Mouse (Mus musculus) hindbrain, embryonic 13.5 days (tissue): ENCODE measurements around the gene Hsd17b14. TPM values are rescaled to one million over a fixed set of nuclear protein-coding genes. Genes with fewer than 3 reads are reported as not detected.

Experiments
- ATAC-seq: fragments of 200-750 bp; cut with Nextera tagmentation; 2 replicates; pipeline ENCODE4 v1.8.0; 2017; ENCODE audit warnings: moderate TSS enrichment; ENCODE audit not compliant: low FRiP score
- H3K27ac ChIP-seq: fragments of 300-500 bp; sonication (generic); 2 replicates; pipeline ENCODE4 v1.5.1; 2015; ENCODE audit warnings: inconsistent platforms, mild to moderate bottlenecking, moderate library complexity
- H3K27me3 ChIP-seq: fragments of 300-500 bp; sonication (generic); 2 replicates; pipeline ENCODE4 v1.6.1; 2015; ENCODE audit warnings: mild to moderate bottlenecking, inconsistent platforms
- H3K36me3 ChIP-seq: fragments of 300-500 bp; sonication (generic); 2 replicates; pipeline ENCODE4 v1.6.1; 2015; ENCODE audit warnings: mild to moderate bottlenecking, inconsistent platforms
- H3K4me1 ChIP-seq: fragments of 300-500 bp; sonication (generic); replicated peaks from 2 replicates; pipeline ENCODE4 v1.6.1; 2015; ENCODE audit warnings: inconsistent platforms
- H3K4me2 ChIP-seq: fragments of 300-500 bp; sonication (generic); 2 replicates; pipeline ENCODE4 v1.6.1; 2015; ENCODE audit warnings: inconsistent platforms, mild to moderate bottlenecking, moderate library complexity
- H3K4me3 ChIP-seq: fragments of 300-500 bp; sonication (generic); 2 replicates; pipeline ENCODE4 v1.5.1; 2015; ENCODE audit warnings: mild to moderate bottlenecking, inconsistent platforms
- H3K9ac ChIP-seq: fragments of 300-500 bp; sonication (generic); 2 replicates; pipeline ENCODE4 v1.6.1; 2015; ENCODE audit warnings: mild to moderate bottlenecking, inconsistent platforms
- H3K9me3 ChIP-seq: fragments of 300-500 bp; sonication (generic); 2 replicates; pipeline ENCODE4 v1.6.1; 2016; ENCODE audit warnings: inconsistent platforms
- WGBS: fragments of 180-500 bp; shearing (Covaris S2); methylation state at CpG from one replicate; pipeline ENCODE4 v1.1.7; 2015; 5-methylcytosine and 5-hydroxymethylcytosine counted together
- polyA plus RNA-seq: library from polyadenylated mRNA; unstranded; fragments of >200 nt; fragmentation: Nextera tagmentation; extraction: Ambion mirVana; gene quantifications from 2 replicates; pipeline ENCODE4 v1.2.1, GENCODE M21; 2015

Hsd17b14 gene
- polyA plus RNA-seq, 1 experiment from 2014 or later, result 0.45 TPM

DNA sequence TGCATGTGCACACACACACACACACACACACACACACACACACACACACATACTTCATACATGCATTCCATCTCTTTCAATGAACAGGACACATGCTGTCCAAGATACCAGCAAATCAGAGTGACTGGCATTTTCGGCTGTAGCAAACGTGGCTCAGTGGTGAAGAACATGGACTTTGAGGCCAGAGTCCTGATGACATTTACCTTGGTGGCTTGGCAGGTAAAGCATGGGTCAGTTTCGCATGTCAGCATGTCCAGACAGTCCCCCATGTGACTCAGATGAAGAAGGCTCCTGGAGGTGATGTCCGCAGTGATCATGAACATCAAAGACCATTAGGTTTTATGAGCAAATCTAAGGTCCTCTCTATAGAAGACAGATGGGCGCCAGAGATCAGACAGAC, 42.3 kb downstream of the Hsd17b14 start:
- H3K4me1 ChIP-seq, result 0 out of 2 replicates have a peak, but pooled peaks cover 3% of the 10 kb centered on the region
- no peaks in the 10 kb centered on the region for H3K9me3 ChIP-seq
- no peak overlapping the region for H3K4me3 ChIP-seq
- no peak overlapping the region for H3K4me2 ChIP-seq
- no peaks in the 10 kb centered on the region for H3K27me3 ChIP-seq
- 86% methylated on average over 5 of the region's 5 CpGs for WGBS
- no peak overlapping the region for H3K27ac ChIP-seq
- no peaks in the 10 kb centered on the region for H3K36me3 ChIP-seq
- H3K9ac ChIP-seq, result no peak overlapping the region
- no peak for ATAC-seq

- WGBS, result 92% methylated on average over 6 of the region's 6 CpGs
- ATAC-seq, result no peak
- Histone ChIP-seq H3K9me3 (no peaks in the 10 kb centered on the region), H3K27me3 (no peaks in the 10 kb centered on the region), H3K36me3 (no peaks in the 10 kb centered on the region), H3K27ac (no peak overlapping the region), H3K9ac (no peak overlapping the region), H3K4me2 (no peak overlapping the region), H3K4me1 (0 out of 2 replicates have a peak, but pooled peaks cover 3% of the 10 kb centered on the region), H3K4me3 (no peak overlapping the region)
Observed at GRCm38 (mm10) chr7:45597527-45597926, 42.8 kb downstream of the Hsd17b14 start.

DNA sequence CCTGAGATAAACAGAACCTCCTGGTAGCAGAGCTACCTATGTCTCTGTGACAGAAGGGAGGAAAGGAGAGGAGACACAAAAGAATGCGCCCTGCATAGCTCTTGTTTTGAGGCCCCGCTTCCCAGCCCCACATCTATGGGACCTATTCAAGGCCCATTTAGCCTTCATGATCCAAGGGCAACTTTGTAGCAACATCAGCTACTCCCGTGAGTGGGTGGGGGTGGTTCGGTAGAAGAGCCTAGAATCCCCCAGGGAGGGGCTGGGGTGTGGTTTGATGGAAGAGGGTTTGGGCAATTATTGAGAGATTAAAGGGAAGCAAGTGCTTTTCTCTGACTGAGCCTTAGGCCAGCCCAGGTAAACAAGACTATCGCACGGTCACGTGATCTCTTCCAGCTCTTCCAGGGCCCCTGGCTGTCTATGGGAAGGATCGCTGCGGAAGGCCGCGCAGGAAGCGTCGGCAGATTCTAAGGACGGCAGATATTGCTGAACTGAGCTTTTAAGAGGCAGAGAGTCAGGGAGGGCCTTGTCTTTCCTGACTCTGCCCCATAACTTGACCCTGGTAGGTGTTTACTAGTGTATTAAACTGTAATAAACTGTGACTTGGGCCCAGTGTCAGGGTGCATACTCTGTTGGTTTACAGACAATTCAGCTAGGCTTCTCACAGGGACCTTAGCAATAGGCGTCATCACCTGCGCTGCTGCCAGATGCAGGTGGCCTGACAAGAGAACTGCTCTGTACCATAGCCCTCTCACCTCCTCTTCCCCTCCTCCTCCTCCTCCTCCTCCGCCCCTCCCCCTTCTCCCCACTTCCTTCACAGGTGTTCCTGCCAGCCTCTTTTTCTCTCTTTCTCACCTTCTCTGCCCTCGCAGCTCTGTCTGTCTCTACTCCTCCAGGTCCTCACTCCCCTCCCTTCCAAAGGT, 44.5 kb downstream of the Hsd17b14 start:
- no peak overlapping the region for H3K27ac ChIP-seq
- no peak overlapping the region for H3K9ac ChIP-seq
- H3K4me1 ChIP-seq, result 0 out of 2 replicates have a peak, but pooled peaks cover 3% of the 10 kb centered on the region
- WGBS, result 58% methylated on average over 18 of the region's 18 CpGs
- H3K27me3 ChIP-seq, result no peaks in the 10 kb centered on the region
- no peak overlapping the region for H3K4me2 ChIP-seq
- H3K4me3 ChIP-seq, result no peak overlapping the region
- no peaks in the 10 kb centered on the region for H3K36me3 ChIP-seq
- no peak for ATAC-seq
- H3K9me3 ChIP-seq, result no peaks in the 10 kb centered on the region

DNA sequence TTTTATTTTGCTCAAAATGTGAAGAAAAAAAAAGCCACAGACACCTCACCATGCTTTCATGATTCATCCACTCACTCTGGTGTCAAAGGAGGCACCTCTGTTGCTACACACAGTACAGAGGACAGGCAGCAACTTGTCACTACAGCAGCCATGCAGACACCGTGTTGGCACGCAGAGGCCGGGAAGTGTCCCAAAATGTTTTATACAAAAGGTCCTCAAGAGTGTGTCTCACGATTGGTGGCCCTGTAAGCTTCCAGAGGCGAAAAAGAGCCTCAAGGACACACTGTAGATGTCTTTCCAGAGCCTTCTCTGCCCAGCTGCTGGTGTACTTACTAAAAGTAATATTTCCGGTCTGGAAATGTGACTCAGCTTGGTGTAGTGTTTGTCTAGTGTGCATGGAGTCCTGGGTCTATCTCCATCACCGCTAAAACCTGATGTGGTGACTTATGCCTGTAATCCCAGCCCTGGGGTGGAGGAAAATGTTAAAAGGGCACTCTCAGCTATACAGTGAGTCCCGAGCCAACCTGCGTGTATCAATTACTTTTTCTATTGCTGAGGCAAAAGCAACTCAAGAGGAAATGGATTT, 51.1 kb downstream of the Hsd17b14 start:
- Histone ChIP-seq H3K9me3 (no peaks in the 10 kb centered on the region), H3K9ac (no peak overlapping the region), H3K27ac (no peak overlapping the region), H3K4me1 (no peaks in the 10 kb centered on the region), H3K27me3 (no peaks in the 10 kb centered on the region), H3K4me2 (no peak overlapping the region), H3K36me3 (no peaks in the 10 kb centered on the region), H3K4me3 (no peak overlapping the region)
- 84% methylated on average over 9 of the region's 9 CpGs for WGBS
- no peak for ATAC-seq

DNA sequence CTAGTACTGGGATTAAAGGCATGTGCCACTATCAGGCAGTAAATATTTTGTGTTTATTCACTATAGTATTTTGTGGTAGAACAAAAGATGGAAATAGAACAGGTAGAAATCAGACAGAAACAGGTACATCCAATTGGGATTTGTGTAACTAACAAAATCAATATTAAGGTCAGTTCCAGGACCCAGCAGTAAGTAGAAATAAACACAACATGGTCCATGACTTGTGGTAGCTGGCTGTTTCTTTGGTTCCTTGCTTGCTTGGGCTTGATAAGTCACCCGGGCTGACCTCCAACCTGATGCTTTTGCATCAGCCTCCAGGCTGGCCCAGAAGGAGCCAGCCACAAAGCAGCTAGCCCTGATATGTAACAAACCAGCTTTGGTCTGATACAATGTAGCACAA, 54.8 kb downstream of the Hsd17b14 start:
- H3K27ac ChIP-seq, result no peak overlapping the region
- no peaks in the 10 kb centered on the region for H3K27me3 ChIP-seq
- 77% methylated on average over 1 of the region's 1 CpGs for WGBS
- H3K4me1 ChIP-seq, result no peaks in the 10 kb centered on the region
- no peaks in the 10 kb centered on the region for H3K36me3 ChIP-seq
- H3K9ac ChIP-seq, result no peak overlapping the region
- no peak overlapping the region for H3K4me3 ChIP-seq
- no peak overlapping the region for H3K4me2 ChIP-seq
- H3K9me3 ChIP-seq, result no peaks in the 10 kb centered on the region
- no peak for ATAC-seq

- no peaks in the 10 kb centered on the region for H3K9me3 ChIP-seq
- peaks cover 10% of the 10 kb centered on the region for H3K4me1 ChIP-seq
- 24% methylated on average over 6 of the region's 6 CpGs for WGBS
- H3K36me3 ChIP-seq, result no peaks in the 10 kb centered on the region
- H3K4me2 ChIP-seq, result no peak overlapping the region
- H3K27ac ChIP-seq, result no peak overlapping the region
- H3K9ac ChIP-seq, result no peak overlapping the region
- H3K27me3 ChIP-seq, result peaks cover 51% of the 10 kb centered on the region
- no peak overlapping the region for H3K4me3 ChIP-seq
- no peak for ATAC-seq
Observed at GRCm38 (mm10) chr7:45616277-45616676, 61.6 kb downstream of the Hsd17b14 start.

DNA sequence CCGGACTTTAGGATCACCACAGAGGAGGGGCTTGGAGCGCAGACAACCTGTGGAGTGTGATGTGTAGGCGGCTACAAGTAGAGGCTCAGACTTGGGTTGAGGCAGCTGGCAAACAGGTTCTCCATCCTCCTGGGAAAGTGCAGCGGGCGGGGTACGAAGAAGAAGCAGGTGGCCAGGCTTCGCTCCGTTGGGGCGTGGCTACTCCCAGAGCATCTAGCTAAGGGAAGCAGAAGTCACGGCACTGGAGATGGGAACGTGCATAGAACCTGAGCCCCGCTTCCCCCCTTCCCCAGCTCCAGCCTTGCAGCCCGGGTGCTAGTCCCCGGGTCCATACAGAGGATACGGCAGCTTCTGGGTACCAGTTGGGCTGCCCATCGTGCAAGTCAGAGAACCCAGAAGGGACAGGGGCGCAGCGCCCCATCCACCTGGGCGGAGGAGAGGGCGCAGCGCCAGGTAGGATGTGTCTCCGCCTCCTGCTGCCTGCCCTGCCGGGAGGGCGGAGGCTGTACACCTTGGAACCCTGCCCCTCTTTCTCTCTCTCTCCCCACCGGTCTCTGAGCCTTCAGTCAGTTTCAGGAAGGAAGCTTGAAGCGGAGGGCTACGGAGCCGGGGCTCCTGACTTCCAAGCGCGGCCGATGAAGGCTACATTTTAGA, 62.5 kb downstream of the Hsd17b14 start, which contains the start of gene Fut1:
Fut1 (plus strand) TSS at position 248 of the 654 bp plus-strand sequence.
- 10% methylated on average over 31 of the region's 31 CpGs for whole genome bisulfite sequencing
- H3K9ac ChIP-seq, result peak within 1 kb of the TSS; percentile 46
- peak within 1 kb of the TSS; percentile 19; the same call in 1 of the 2 replicates for H3K4me3 ChIP-seq

More for the DNA sequence above, 62.5 kb downstream of the Hsd17b14 start, which contains the start of gene Fut1:
- peaks cover 10% of the 10 kb centered on the region for H3K4me1 ChIP-seq
- no peak within 1 kb of the TSS for H3K27ac ChIP-seq
- H3K9me3 ChIP-seq, result no peaks in the 10 kb centered on the region
- no peaks in the 10 kb centered on the region for H3K36me3 ChIP-seq
- ATAC-seq, result no peak
- H3K4me2 ChIP-seq, result peak within 1 kb of the TSS; percentile 22
- H3K27me3 ChIP-seq, result peaks cover 51% of the 10 kb centered on the region

Other genes starting within 250 kb of the Hsd17b14 start
- gene Trpm4, start 221.1 kb upstream of the Hsd17b14 start, polyA plus RNA-seq, result 7.3 and 8.9 TPM in 2 replicates
- 0.31 TPM in 2 replicates for gene Hrc, start 219.6 kb upstream of the Hsd17b14 start, polyA plus RNA-seq
- 19.9 and 20.7 TPM in 2 replicates for gene Ppfia3, start 187.9 kb upstream of the Hsd17b14 start, polyA plus RNA-seq
- 12.5 and 13.4 TPM in 2 replicates for gene Lin7b, start 184.3 kb upstream of the Hsd17b14 start, polyA plus RNA-seq
- 205 and 215 TPM in 2 replicates for gene Snrnp70, start 159.2 kb upstream of the Hsd17b14 start, polyA plus RNA-seq
- gene Kcna7, start 149.2 kb upstream of the Hsd17b14 start, polyA plus RNA-seq, result not detected in 2 replicates
- 0.10 and 0.19 TPM in 2 replicates for gene Ntf5, start 141.2 kb upstream of the Hsd17b14 start, polyA plus RNA-seq
- gene Lhb, start 134.1 kb upstream of the Hsd17b14 start, polyA plus RNA-seq, result 1.2 and 2.5 TPM in 2 replicates
- 21.9 and 23.2 TPM in 2 replicates for gene Gys1, start 120.0 kb upstream of the Hsd17b14 start, polyA plus RNA-seq
- 99.9 and 110 TPM in 2 replicates for gene Ruvbl2, start 116.8 kb upstream of the Hsd17b14 start, polyA plus RNA-seq
- 7,019 and 7,066 TPM in 2 replicates for gene Ftl1, start 95.0 kb upstream of the Hsd17b14 start, polyA plus RNA-seq
- gene Bax, start 88.0 kb upstream of the Hsd17b14 start, polyA plus RNA-seq, result 253 and 271 TPM in 2 replicates
- gene Tulp2, start 73.0 kb upstream of the Hsd17b14 start, polyA plus RNA-seq, result 0.13 and 0.22 TPM in 2 replicates
- not detected in 2 replicates for gene Gm45808, start 68.1 kb upstream of the Hsd17b14 start, polyA plus RNA-seq
- gene Dhdh, start 66.1 kb upstream of the Hsd17b14 start, polyA plus RNA-seq, result 3.4 and 4.2 TPM in 2 replicates
- 120 and 121 TPM in 2 replicates for gene Nucb1, start 44.5 kb upstream of the Hsd17b14 start, polyA plus RNA-seq
- 13.9 and 14.3 TPM in 2 replicates for gene Ppp1r15a, start 28.6 kb upstream of the Hsd17b14 start, polyA plus RNA-seq
- 2.4 and 4.3 TPM in 2 replicates for gene Plekha4, start 28.6 kb upstream of the Hsd17b14 start, polyA plus RNA-seq
- gene Bcat2, start 15.3 kb downstream of the Hsd17b14 start, polyA plus RNA-seq, result 19.8 and 20.8 TPM in 2 replicates
- gene Fgf21, start 60.6 kb downstream of the Hsd17b14 start, polyA plus RNA-seq, result not detected in 2 replicates
- 0.06 TPM in 1 of 2 replicates, not detected in the other for gene Fut1, start 62.4 kb downstream of the Hsd17b14 start, polyA plus RNA-seq
- 0.18 TPM in 1 of 2 replicates, not detected in the other for gene Izumo1, start 66.9 kb downstream of the Hsd17b14 start, polyA plus RNA-seq
- gene Rasip1, start 72.6 kb downstream of the Hsd17b14 start, polyA plus RNA-seq, result 12.0 and 12.7 TPM in 2 replicates
- gene Mamstr, start 85.1 kb downstream of the Hsd17b14 start, polyA plus RNA-seq, result 3.4 and 4.0 TPM in 2 replicates
- 0.09 and 0.38 TPM in 2 replicates for gene Fut2, start 111.5 kb downstream of the Hsd17b14 start, polyA plus RNA-seq
- gene Ntn5, start 129.1 kb downstream of the Hsd17b14 start, polyA plus RNA-seq, result 2.3 and 2.6 TPM in 2 replicates
- gene Sec1, start 139.5 kb downstream of the Hsd17b14 start, polyA plus RNA-seq, result 0.40 and 0.86 TPM in 2 replicates
- gene Car11, start 144.9 kb downstream of the Hsd17b14 start, polyA plus RNA-seq, result 38.5 and 41.6 TPM in 2 replicates
- gene Dbp, start 150.2 kb downstream of the Hsd17b14 start, polyA plus RNA-seq, result 2.9 and 3.6 TPM in 2 replicates
- 626 and 633 TPM in 2 replicates for gene Rpl18, start 160.6 kb downstream of the Hsd17b14 start, polyA plus RNA-seq
- 24.1 and 25.0 TPM in 2 replicates for gene Sphk2, start 163.1 kb downstream of the Hsd17b14 start, polyA plus RNA-seq
- 0.48 and 0.83 TPM in 2 replicates for gene Fam83e, start 166.3 kb downstream of the Hsd17b14 start, polyA plus RNA-seq
- not detected in 2 replicates for gene Spaca4, start 170.9 kb downstream of the Hsd17b14 start, polyA plus RNA-seq
- gene Lmtk3, start 228.8 kb downstream of the Hsd17b14 start, polyA plus RNA-seq, result 21.1 and 22.8 TPM in 2 replicates
- gene Sult2b1, start 229.8 kb downstream of the Hsd17b14 start, polyA plus RNA-seq, result 5.2 and 5.3 TPM in 2 replicates